Mouse (Mus musculus) liver, embryonic 14.5 days (tissue): ENCODE data around the gene Hk1.

Experiments used
- CTCF ChIP-seq: IDR thresholded peaks from 2 replicates; pipeline ENCODE4 v1.5.1; 2016; ENCODE audit warnings: antibody characterized with exemption, low read depth, control low read depth
- EP300 ChIP-seq: IDR thresholded peaks from 2 replicates; pipeline ENCODE4 v1.6.1; 2016; ENCODE audit warnings: antibody characterized with exemption, low read depth

- TF ChIP-seq CTCF (peak; percentile 20; the same call in 1 of the 2 replicates), EP300 (no peak)
Measured at GRCm38 (mm10) chr10:62383011-62383410, 3.3 kb upstream of the Hk1 start.
